31 mouse cellular contexts compared by ENCODE assay signal in the genomic region with DNA sequence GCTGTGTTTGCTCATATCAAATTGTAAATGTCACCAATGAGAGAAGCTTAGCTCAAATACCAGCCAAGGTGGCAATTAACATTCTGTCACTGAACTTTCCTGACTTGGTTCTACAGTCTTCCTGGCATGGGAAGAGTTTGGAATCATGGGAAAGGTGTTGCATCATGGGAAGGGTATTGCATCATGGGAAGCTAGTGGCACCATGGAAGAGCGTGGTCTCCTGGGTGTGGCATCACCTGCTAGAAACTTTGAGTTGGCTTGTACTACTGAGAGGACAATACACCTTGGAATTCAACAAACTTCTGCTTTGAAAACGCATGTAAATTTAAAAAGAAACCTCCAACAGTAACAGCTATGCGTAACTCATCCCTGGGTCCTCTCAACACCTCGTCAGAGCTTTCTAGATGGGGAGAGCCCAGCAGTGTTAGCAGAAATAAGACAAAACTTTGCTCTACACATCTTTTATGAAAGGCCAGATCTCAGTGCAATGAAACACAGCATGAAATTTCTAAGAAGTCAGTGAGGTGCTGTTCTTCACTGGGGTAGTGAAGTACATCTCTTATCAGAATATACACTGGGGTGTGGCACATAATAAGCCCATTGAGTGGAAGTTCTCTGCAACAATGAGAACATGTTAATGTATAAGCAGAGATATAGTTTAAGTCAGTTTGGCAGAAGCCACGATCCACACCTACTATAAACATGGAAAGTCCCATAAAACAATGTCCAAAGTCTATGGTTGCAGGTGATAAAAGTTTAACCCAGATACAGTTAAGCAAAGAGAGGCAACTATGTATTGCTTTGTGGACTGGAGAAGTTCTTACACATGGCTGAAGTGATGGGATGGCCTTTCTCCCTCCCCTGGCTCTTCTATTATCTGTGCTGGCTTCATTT.
A peak's percentile ranks its signal among the peaks of the same experiment; 100 is the strongest.
DNase-seq lines count a peak whose midpoint lies in the region; ATAC-seq and TF ChIP-seq lines count a peak whose summit lies in the region.
"Had no signal": no experiment of that assay in that cellular context is flagged by ENCODE, and none has a peak within 500 bp of the region (broad histone marks: within the 10 kb centered on the region; RNA-seq: fewer than 3 reads in every experiment).

No protein-coding gene starts in this region.

- H3K27me3 ChIP-seq in MEL (ENCODE audit: control insufficient read depth in 1 of 2, insufficient read depth in 2 of 2, low read length in 2 of 2) = no peaks in the 10 kb centered on the region
- H3K27me3 ChIP-seq in intestine, embryonic 16.5 days (replicated peaks; ENCODE audit: control insufficient read depth, insufficient read depth, low read length) = no peaks in the 10 kb centered on the region
- no peaks in the 10 kb centered on the region for H3K27me3 ChIP-seq in stomach, embryonic 15.5 days (replicated peaks)
- H3K27me3 ChIP-seq: CH12.LX; embryonic facial prominence, embryonic 15.5 days; forebrain, embryonic 13.5 days; limb, embryonic 13.5 days; liver, embryonic 13.5 days; midbrain, embryonic 12.5 days had no signal

- no peak overlapping the region for H3K27ac ChIP-seq in MEL (ENCODE audit: control insufficient read depth, low read depth, low read length)
- H3K27ac ChIP-seq in intestine, embryonic 16.5 days (ENCODE audit: low read length) = peak overlapping the region; percentile 86
- H3K27ac ChIP-seq in stomach, embryonic 15.5 days = no peak overlapping the region
- H3K27ac ChIP-seq: embryonic facial prominence, embryonic 10.5 days; embryonic facial prominence, embryonic 15.5 days; forebrain, embryonic 13.5 days; hindbrain, embryonic 14.5 days; layer of hippocampus, adult 2 months; limb, embryonic 13.5 days; liver, embryonic 13.5 days; midbrain, embryonic 12.5 days had no signal

- WGBS in intestine, embryonic 16.5 days = 62% methylated on average over 5 of the region's 5 CpGs
- WGBS in stomach, embryonic 15.5 days = 80% methylated on average over 5 of the region's 5 CpGs
- 76% methylated on average over 5 of the region's 5 CpGs for WGBS in lung, adult 2 months

- H3K79me2 ChIP-seq in MEL (ENCODE audit: control insufficient read depth, insufficient read depth, low read length, poor library complexity) = no peaks in the 10 kb centered on the region

- H3K4me3 ChIP-seq in MEL (ENCODE audit: control insufficient read depth in 1 of 2, insufficient read depth in 1 of 2, low read depth in 2 of 2, low read length in 2 of 2) = no peak overlapping the region
- no peak overlapping the region for H3K4me3 ChIP-seq in intestine, embryonic 16.5 days (ENCODE audit: low read length)
- H3K4me3 ChIP-seq in stomach, embryonic 15.5 days (replicated peaks) = no peak overlapping the region
- no peak overlapping the region for H3K4me3 ChIP-seq in lung, adult 2 months (replicated peaks; ENCODE audit: extremely low read depth, low read depth, low read length)
- H3K4me3 ChIP-seq: embryonic facial prominence, embryonic 10.5 days; embryonic facial prominence, embryonic 15.5 days; forebrain, embryonic 13.5 days; layer of hippocampus, adult 2 months; limb, embryonic 13.5 days; liver, embryonic 13.5 days; midbrain, embryonic 12.5 days had no signal

- peaks cover 0 to 9% of the 10 kb centered on the region in 2 experiments; a peak in 2 of 4 replicates for H3K36me3 ChIP-seq in MEL (ENCODE audit: control insufficient read depth in 1 of 2, insufficient read depth in 2 of 2, low read length in 2 of 2)
- no peaks in the 10 kb centered on the region for H3K36me3 ChIP-seq in intestine, embryonic 16.5 days (ENCODE audit: control insufficient read depth, insufficient read depth, low read length)
- no peaks in the 10 kb centered on the region for H3K36me3 ChIP-seq in stomach, embryonic 15.5 days
- H3K36me3 ChIP-seq: embryonic facial prominence, embryonic 10.5 days; embryonic facial prominence, embryonic 15.5 days; limb, embryonic 13.5 days; liver, embryonic 13.5 days; midbrain, embryonic 12.5 days had no signal

- ATAC-seq in intestine, embryonic 16.5 days = peak; percentile 96
- ATAC-seq in stomach, embryonic 15.5 days (ENCODE audit: insufficient read depth, low FRiP score, low read depth) = peak; percentile 22; the same call in 1 of the 2 replicates
- ATAC-seq: forebrain, embryonic 13.5 days had no signal

- no peak for TF ChIP-seq RAD21 in MEL (IDR thresholded peaks at IDR 0.05; ENCODE audit: low read depth, low read length)

- TF ChIP-seq EP300 in MEL (IDR thresholded peaks at IDR 0.05; ENCODE audit: low read depth in 1 of 2, low read length in 2 of 2) = no peak

- peak overlapping the region; percentile 17 for H3K4me2 ChIP-seq in intestine, embryonic 16.5 days (ENCODE audit: low read depth, low read length)
- no peak overlapping the region for H3K4me2 ChIP-seq in stomach, embryonic 15.5 days
- H3K4me2 ChIP-seq: embryonic facial prominence, embryonic 15.5 days; forebrain, embryonic 13.5 days; heart, embryonic 11.5 days; hindbrain, embryonic 14.5 days; limb, embryonic 13.5 days; liver, embryonic 13.5 days; midbrain, embryonic 12.5 days had no signal

- TF ChIP-seq CTCF in MEL (IDR thresholded peaks at IDR 0.05 in 2 of 3, conservative IDR thresholded peaks at IDR 0.05 in 1 of 3; ENCODE audit: control insufficient read depth in 1 of 3, insufficient read depth in 1 of 3, low read depth in 2 of 3, low read length in 3 of 3, poor library complexity in 1 of 3, severe bottlenecking in 1 of 3) = no peak
- no peak for TF ChIP-seq CTCF in lung, adult 2 months (IDR thresholded peaks at IDR 0.05; ENCODE audit: insufficient read depth, low read length)

- peaks cover 0 to 7% of the 10 kb centered on the region in 2 experiments; a peak in 2 of 4 replicates for H3K4me1 ChIP-seq in MEL (ENCODE audit: control insufficient read depth in 1 of 2, insufficient read depth in 2 of 2, low read length in 2 of 2)
- H3K4me1 ChIP-seq in intestine, embryonic 16.5 days (ENCODE audit: control insufficient read depth, insufficient read depth, low read length) = peaks cover 11% of the 10 kb centered on the region
- H3K4me1 ChIP-seq in stomach, embryonic 15.5 days = 0 out of 2 replicates have a peak, but pooled peaks cover 6% of the 10 kb centered on the region
- no peaks in the 10 kb centered on the region for H3K4me1 ChIP-seq in lung, adult 2 months (ENCODE audit: control insufficient read depth, insufficient read depth, low read length)
- H3K4me1 ChIP-seq: embryonic facial prominence, embryonic 10.5 days; embryonic facial prominence, embryonic 15.5 days; forebrain, embryonic 13.5 days; limb, embryonic 13.5 days; midbrain, embryonic 12.5 days had no signal

- no peaks in the 10 kb centered on the region for H3K9me3 ChIP-seq in MEL (replicated peaks; ENCODE audit: insufficient read depth, low read length)
- no peaks in the 10 kb centered on the region for H3K9me3 ChIP-seq in intestine, embryonic 16.5 days (ENCODE audit: control insufficient read depth, low read length)
- H3K9me3 ChIP-seq in stomach, embryonic 15.5 days = no peaks in the 10 kb centered on the region
- H3K9me3 ChIP-seq: embryonic facial prominence, embryonic 10.5 days; embryonic facial prominence, embryonic 15.5 days; forebrain, embryonic 13.5 days; limb, embryonic 13.5 days; liver, embryonic 13.5 days; midbrain, embryonic 12.5 days had no signal

- no peak for TF ChIP-seq POLR2A in MEL (IDR thresholded peaks at IDR 0.05; ENCODE audit: control insufficient read depth in 1 of 2, insufficient read depth in 1 of 2, low read depth in 1 of 2, low read length in 2 of 2, poor library complexity in 1 of 2)
- no peak for TF ChIP-seq POLR2A in lung, adult 2 months (IDR thresholded peaks at IDR 0.05; ENCODE audit: borderline replicate concordance, extremely low read depth, low read depth, low read length)

- DNase-seq in ES-CJ7 (ENCODE audit: low read depth, low spot score) = peak; percentile 28
- peak; percentile 45 for DNase-seq in MEL (ENCODE audit: low read depth, low spot score)
- no peak for DNase-seq in lung, adult 2 months
- no peak for DNase-seq in ovary, postnatal 36 days (ENCODE audit: low spot score)
- no peak for DNase-seq in kidney, postnatal 36 days
- DNase-seq: adrenal gland, adult 8-10 months; B cell, adult 2 months; cerebellum, adult 8-10 months; cerebellum, postnatal 25 days; gastrocnemius, postnatal 25 days; heart, adult 18-20 months; heart, postnatal 4 days; kidney, adult 8-10 months; kidney, postnatal 14 days; liver, embryonic 13.5 days; lung, postnatal 36 days; retina, postnatal 1 day; right cerebral cortex, postnatal 14 days; thymus, adult 2 months; thymus, postnatal 36 days had no signal

- H3K9ac ChIP-seq in MEL (ENCODE audit: control insufficient read depth, low read depth, low read length, poor library complexity, severe bottlenecking) = no peak overlapping the region
- H3K9ac ChIP-seq in intestine, embryonic 16.5 days (ENCODE audit: low read depth, low read length) = no peak overlapping the region
- no peak overlapping the region for H3K9ac ChIP-seq in stomach, embryonic 15.5 days
- H3K9ac ChIP-seq: embryonic facial prominence, embryonic 15.5 days; forebrain, embryonic 13.5 days; hindbrain, embryonic 14.5 days; limb, embryonic 13.5 days; liver, embryonic 13.5 days; midbrain, embryonic 12.5 days had no signal

TF ChIP-seq in MEL, 35 proteins besides CTCF, POLR2A, EP300 and RAD21 (continues in another document):
- TF ChIP-seq MYC (IDR thresholded peaks at IDR 0.05; ENCODE audit: low read depth, low read length) = no peak
- no peak for TF ChIP-seq E2F4 (IDR thresholded peaks at IDR 0.05; ENCODE audit: borderline replicate concordance, low read depth, low read length)
- TF ChIP-seq CHD2 (IDR thresholded peaks at IDR 0.05; ENCODE audit: low read length) = no peak
- no peak for TF ChIP-seq HCFC1 (IDR thresholded peaks at IDR 0.05; ENCODE audit: low read depth, low read length)
- TF ChIP-seq BHLHE40 (IDR thresholded peaks at IDR 0.05; ENCODE audit: borderline replicate concordance, low read depth, low read length) = no peak
- TF ChIP-seq POLR2AphosphoS5 (IDR thresholded peaks at IDR 0.05; ENCODE audit: borderline replicate concordance, low read depth, low read length) = no peak
- TF ChIP-seq USF1 (IDR thresholded peaks at IDR 0.05; ENCODE audit: low read depth, low read length) = no peak
- no peak for TF ChIP-seq ZMIZ1 (IDR thresholded peaks at IDR 0.05; ENCODE audit: low read depth, low read length)
- TF ChIP-seq MYB (IDR thresholded peaks at IDR 0.05; ENCODE audit: low read depth, low read length) = no peak
- no peak for TF ChIP-seq TBP (IDR thresholded peaks at IDR 0.05; ENCODE audit: low read depth, low read length)
- TF ChIP-seq NRF1 (IDR thresholded peaks at IDR 0.05; ENCODE audit: insufficient read depth, low read depth, low read length, poor library complexity, severe bottlenecking) = no peak
- TF ChIP-seq ZKSCAN1 (IDR thresholded peaks at IDR 0.05; ENCODE audit: low read depth, low read length) = no peak
- TF ChIP-seq USF2 (IDR thresholded peaks at IDR 0.05; ENCODE audit: borderline replicate concordance in 1 of 2, insufficient read depth in 1 of 2, low read depth in 1 of 2, low read length in 2 of 2) = no peak
- TF ChIP-seq MXI1 (IDR thresholded peaks at IDR 0.05; ENCODE audit: low read depth, low read length) = no peak
- TF ChIP-seq ZNF384 (IDR thresholded peaks at IDR 0.05; ENCODE audit: low read depth, low read length) = no peak
- TF ChIP-seq TCF12 (IDR thresholded peaks at IDR 0.05; ENCODE audit: low read depth, low read length) = no peak

Comparison
In these comparisons a context has a peak if more than half of its experiments do, and no peak if none do; other contexts are left out.
1. DNase-seq: peak in ES-CJ7 (single experiment) and MEL (single experiment); none in lung, adult 2 months (single experiment), ovary, postnatal 36 days (single experiment) and kidney, postnatal 36 days (0 of 2).